Mouse (Mus musculus): ENCODE data around the gene Sclt1.
A peak's percentile ranks its signal among the peaks of the same experiment; 100 is the strongest.
"Not testable (repeated sequence)": the region's sequence is repeated elsewhere in the genome, so short reads cannot be mapped to it uniquely, and the experiment has no call there.

Sclt1 gene

DNA sequence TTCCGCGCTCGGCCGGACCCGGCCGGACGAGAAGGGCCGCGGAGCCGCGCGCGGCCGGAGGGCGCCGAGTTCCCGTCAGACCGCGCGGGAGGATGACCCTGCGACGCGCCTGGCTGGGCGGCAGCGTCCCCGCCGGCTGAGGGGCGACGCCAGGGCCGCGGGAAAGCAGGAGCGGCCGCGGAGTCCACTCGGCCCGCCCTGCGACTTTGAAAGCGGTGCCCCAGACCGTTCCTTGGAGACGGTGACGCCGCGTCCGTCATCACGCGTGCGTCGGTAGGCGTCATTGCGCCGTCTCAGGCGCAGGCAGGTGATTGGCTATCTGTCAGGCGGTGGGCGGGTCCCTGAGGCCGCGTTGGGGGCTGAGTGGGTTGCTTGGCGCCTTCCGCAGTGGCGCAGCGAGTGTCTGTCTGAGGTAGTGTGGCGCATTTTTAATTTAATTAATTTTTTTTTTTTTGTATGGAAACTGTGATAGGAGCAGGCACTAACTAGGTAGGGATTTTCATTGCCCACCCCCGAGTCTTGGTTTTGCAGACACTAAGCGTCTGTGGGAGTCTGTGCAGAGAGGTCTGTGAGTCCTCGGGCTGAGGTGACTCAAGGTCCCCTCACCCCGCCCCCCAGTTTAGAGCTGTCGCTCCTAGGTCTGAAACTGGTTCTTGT is at the start of gene Sclt1, which contains the start of gene D3Ertd751e:
TSS of gene Sclt1 (minus strand) at position 237 of the 657 bp plus-strand sequence.
TSS of gene D3Ertd751e (plus strand) at position 334 of the 657 bp plus-strand sequence.
- DNase-seq = peak; percentile 98

DNA sequence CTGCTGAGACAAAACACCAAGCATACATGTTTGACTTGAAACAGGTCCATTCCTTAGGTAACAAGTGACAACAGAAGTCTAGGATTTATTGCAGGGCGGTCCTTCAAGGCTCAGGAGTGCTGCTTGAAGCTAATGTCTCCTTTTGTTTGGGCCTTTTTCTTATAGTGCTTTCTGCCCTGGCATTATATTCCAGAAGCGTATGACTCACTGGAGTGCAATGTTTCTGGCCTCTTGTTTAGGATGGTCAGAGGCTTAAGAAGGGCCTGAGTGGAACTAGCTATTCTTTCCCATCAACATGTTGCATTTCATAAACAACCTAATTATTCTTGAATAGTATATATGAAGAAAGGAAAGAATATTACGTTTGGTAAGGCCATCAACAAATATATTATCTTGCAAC is 19.8 kb upstream of the Sclt1 start:
- DNase-seq = no peak

GRCm38 (mm10) chr3:41754556-41754955 is 12.2 kb upstream of the Sclt1 start:
- DNase-seq = no peak

- peak; percentile 25 for DNase-seq
These were observed 1.1 kb upstream of the Sclt1 start for GRCm38 (mm10) chr3:41743436-41743835.

GRCm38 (mm10) chr3:41741601-41742277 is 575 bp downstream of the Sclt1 start:
- no peak for DNase-seq

DNA sequence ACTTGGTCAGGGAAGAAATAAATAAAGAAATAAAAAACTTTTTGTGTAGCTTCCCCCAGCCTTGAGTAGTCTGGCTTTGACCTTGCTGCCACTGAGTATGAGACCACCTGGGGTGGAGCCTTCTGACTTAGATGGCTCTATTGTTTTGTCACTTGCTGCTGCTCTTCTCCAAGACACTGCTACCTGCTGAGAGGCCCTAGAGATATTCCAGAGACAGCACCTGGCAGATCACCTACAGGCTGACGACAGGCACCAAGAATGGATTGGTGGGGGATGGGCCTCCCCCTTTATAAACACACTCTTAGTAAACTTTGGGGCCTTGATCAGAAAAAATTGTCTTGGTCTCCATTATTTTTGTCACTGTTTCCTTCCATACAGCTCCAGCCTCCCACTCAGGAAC is 46.6 kb downstream of the Sclt1 start:
- no peak for DNase-seq

GRCm38 (mm10) chr3:41692440-41693142 is 49.7 kb downstream of the Sclt1 start:
- DNase-seq = no peak

DNA sequence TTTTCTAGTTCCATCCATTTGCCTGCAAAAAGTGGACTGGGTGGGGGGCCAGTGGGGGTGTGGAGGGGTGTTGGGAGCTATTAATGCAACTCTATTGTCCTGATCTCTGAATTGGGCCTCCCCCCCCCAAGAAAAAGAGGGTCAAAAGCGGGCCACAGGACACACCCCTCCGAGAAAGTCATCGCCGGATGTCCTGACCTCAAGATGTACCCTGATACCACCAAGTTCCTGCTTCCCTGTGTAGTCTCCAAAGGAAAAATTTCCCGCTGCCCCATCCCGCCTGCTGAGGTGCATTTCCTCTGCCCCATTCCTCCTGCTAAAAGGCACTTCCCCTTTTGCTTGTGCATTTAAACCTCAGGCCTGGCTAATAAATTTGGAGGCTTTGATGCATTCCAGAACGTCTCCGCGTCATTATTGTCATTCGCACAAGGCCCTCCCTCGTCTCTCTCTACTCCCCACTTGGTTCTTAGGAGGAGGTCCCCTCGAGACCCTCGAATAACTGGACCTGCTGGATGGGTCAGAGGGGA is 52.1 kb downstream of the Sclt1 start:
- DNase-seq = not testable (repeated sequence)

- no peak for DNase-seq
These were observed 55.9 kb downstream of the Sclt1 start for GRCm38 (mm10) chr3:41686396-41686795.

GRCm38 (mm10) chr3:41682084-41682483 is 60.2 kb downstream of the Sclt1 start:
- no peak for DNase-seq

- DNase-seq = no peak
These were observed 65.7 kb downstream of the Sclt1 start for GRCm38 (mm10) chr3:41676648-41677047.

DNA sequence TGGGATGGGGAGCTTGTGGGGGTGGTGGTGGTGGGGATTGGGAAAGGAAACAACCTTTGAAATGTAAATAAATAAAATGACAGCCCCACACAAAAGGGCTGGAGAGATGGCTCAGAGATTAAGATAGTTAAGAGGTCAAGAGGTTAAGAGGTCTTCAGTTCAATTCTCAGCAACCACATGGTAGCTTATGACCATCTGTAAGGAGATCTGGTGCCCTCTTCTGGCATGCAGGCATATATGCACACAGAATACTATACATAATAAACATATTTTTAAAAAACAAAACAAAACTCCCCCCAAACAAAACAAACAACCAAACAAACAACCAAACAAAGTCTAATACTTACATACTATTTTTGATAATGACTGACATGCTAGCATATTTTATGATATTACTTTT is 67.5 kb downstream of the Sclt1 start:
- DNase-seq = no peak

- DNase-seq = no peak
These were observed 86.7 kb downstream of the Sclt1 start for GRCm38 (mm10) chr3:41655642-41656041.

DNA sequence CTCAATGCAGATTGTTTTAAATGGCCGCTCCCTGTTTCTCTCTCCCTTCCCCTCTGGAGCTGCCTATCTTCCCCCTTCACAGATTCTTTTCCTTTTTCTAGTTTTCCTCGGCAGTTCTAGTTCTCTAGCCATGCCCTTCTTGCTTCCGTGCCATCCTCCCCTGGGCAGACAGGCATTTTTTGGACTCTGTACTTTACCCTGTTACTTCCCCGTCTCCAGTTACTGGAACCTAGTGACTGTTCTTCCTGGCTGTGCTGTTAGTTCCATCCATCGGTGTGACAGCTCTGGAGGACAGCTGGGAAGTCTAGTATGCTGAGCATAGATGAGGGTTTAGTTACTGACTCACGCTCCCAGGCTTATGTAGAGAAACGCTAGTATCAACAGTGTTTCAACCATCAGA is 121.3 kb downstream of the Sclt1 start:
- DNase-seq = no peak

DNA sequence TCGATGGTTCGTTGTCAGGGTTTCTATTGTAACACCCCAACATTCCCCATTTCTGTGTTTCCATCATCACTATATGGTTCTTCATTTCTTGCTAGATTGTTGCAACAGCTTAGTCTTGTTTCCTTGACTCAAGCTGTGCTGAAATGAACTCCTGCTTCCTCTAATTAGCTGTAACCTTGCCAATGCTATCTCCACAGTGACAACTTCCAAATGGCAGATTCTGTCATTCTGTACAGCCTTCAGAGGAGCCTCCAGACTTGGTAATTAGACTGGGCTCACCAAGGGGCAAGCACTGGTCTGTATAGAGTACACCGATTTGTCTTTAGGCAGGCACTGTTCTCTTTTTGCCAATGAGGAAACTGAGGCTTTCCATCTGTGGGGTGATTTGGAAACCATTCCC is 123.8 kb downstream of the Sclt1 start:
- DNase-seq = no peak

- no peak for DNase-seq
These were observed 124.3 kb downstream of the Sclt1 start for GRCm38 (mm10) chr3:41618036-41618435.

DNA sequence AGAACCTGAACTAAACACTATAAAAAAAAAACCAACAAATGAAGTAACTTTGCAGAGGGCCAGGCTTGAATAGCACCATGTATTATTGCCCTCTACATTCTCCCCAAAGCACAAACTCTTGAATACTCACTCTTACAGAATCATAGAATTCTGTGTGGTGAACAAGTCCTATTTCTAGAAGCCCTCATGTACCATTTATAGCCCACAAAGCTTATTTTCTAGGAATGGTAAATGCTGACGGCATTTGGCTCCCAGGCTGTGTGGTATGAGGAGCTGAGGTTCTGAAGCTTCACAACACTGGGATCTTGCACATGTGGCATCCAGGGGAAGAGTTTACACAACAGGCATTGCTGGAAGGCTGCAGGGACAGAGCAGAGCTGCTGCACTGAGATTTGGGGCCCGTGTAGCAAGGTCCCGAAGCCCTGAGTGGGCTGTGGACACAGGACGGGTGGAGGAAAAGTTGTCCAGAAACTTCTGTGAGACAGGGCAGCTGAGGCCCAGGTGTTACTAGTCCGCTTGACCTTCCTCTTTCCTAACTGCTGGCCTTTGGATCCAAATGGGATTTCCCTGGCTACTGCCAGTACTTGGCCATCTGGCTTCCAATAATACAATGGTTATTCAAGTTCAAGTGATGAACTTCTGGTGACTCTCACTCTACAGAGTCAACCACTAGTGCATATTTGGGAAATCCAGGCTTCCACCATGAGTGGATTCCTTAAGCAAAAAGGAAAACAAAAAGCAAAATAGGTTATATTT is 127.9 kb downstream of the Sclt1 start:
- DNase-seq = no peak

DNA sequence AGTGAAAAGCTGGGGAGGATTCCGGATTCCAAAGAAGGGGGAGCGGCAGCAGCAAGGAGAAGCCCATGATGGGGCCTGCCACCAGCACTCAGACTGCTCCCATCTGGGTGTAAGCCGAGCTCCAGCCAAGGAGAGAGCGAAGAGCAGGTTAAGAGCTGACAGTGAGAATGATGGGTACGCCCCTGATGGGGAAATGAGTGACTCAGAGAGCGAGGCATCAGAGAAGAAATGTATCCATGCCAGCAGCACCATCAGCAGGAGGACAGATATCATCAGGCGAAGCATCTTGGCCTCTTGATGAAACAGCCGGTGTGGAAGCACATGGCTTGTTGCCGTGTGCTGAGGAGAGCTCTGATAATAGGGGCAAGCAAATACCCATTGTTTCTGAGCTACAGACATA is 128.6 kb downstream of the Sclt1 start:
- DNase-seq = no peak

DNA sequence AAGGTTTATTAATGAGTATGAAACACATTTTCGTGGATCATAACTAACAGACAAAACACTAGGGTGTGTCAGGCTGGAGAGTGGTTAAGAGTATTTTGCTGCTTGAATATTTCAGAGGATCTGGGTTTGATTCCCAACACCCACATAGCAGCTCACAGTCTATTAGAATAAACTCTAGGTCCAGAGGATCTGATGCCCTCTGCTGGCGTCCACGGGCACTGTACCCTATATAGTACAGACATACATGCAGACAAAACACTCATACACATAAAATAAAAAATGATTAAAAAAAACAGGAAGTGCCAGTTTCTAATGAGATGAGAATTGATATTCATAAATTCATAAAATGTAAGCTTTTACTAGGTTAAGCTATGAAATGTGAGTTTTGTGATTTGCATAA is 130.1 kb downstream of the Sclt1 start:
- no peak for DNase-seq

- no peak for DNase-seq
These were observed 133.2 kb downstream of the Sclt1 start for GRCm38 (mm10) chr3:41609071-41609470.

DNA sequence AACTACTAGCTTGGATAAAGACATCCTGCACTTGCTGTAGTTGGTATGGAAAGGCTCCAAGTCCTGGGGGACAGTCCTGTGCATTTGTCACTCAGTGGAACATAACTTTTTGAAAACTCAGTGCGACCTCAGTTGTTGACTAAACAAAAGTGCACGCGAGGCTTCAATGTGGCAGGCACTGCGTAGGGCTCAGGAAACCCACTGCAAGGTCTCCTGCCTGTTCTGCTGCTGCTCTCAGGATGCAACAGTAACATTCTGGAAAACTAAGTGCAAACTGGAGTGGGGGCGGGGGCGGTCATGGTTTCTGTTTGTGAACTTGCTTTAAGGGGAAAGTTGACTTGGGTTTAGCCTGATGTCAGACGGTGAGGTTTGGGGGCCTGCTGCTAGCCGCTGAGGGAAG is 134.8 kb downstream of the Sclt1 start:
- DNase-seq = no peak

GRCm38 (mm10) chr3:41607050-41607449 is 135.3 kb downstream of the Sclt1 start:
- DNase-seq = no peak

GRCm38 (mm10) chr3:41606330-41606664 is 136.0 kb downstream of the Sclt1 start:
- DNase-seq = no peak
